Mouse (Mus musculus) liver, embryonic 12.5 days (tissue): ENCODE results near the gene Srsf2. TPM values are rescaled to one million over a fixed set of nuclear protein-coding genes. Genes with fewer than 3 reads are reported as not detected.

ENCODE experiments used
- ATAC-seq: fragments of 200-750 bp; cut with Nextera tagmentation; 2 replicates; pipeline ENCODE4 v1.8.0; 2017; ENCODE audit warnings: moderate number of reproducible peaks, mild to moderate bottlenecking, moderate library complexity
- H3K27ac ChIP-seq: fragments of 300-500 bp; sonication (generic); 2 replicates; pipeline ENCODE4 v1.5.1; 2016; ENCODE audit warnings: mild to moderate bottlenecking
- H3K27me3 ChIP-seq: fragments of 300-500 bp; sonication (generic); replicated peaks from 2 replicates; pipeline ENCODE4 v1.6.1; 2016; ENCODE audit warnings: mild to moderate bottlenecking, moderate library complexity
- H3K36me3 ChIP-seq: fragments of 300-500 bp; sonication (generic); 2 replicates; pipeline ENCODE4 v1.6.1; 2016; ENCODE audit warnings: mild to moderate bottlenecking, moderate library complexity
- H3K4me1 ChIP-seq: fragments of 300-500 bp; sonication (generic); 2 replicates; pipeline ENCODE4 v1.6.1; 2016
- H3K4me2 ChIP-seq: fragments of 300-500 bp; sonication (generic); 2 replicates; pipeline ENCODE4 v1.6.1; 2016; ENCODE audit warnings: mild to moderate bottlenecking, moderate library complexity
- H3K4me3 ChIP-seq: fragments of 300-500 bp; sonication (generic); 2 replicates; pipeline ENCODE4 v1.5.1; 2016; ENCODE audit warnings: mild to moderate bottlenecking, moderate library complexity
- H3K9ac ChIP-seq: fragments of 300-500 bp; sonication (generic); 2 replicates; pipeline ENCODE4 v1.6.1; 2016; ENCODE audit warnings: mild to moderate bottlenecking, moderate library complexity
- H3K9me3 ChIP-seq: fragments of 300-500 bp; sonication (generic); replicated peaks from 2 replicates; pipeline ENCODE4 v1.6.1; 2016; ENCODE audit warnings: mild to moderate bottlenecking, moderate library complexity
- WGBS: fragments of 180-500 bp; shearing (Covaris S2); methylation state at CpG from one replicate; pipeline ENCODE4 v1.1.7; 2016; ENCODE audit not compliant: insufficient replicate concordance; 5-methylcytosine and 5-hydroxymethylcytosine counted together
- polyA plus RNA-seq: library from polyadenylated mRNA; unstranded; fragments of >200 nt; fragmentation: Nextera tagmentation; extraction: Ambion mirVana; gene quantifications from 2 replicates; pipeline ENCODE4 v1.2.1, GENCODE M21; 2016

Srsf2 gene
- polyA plus RNA-seq, 1 experiment from 2014 or later, result 801 TPM

DNA sequence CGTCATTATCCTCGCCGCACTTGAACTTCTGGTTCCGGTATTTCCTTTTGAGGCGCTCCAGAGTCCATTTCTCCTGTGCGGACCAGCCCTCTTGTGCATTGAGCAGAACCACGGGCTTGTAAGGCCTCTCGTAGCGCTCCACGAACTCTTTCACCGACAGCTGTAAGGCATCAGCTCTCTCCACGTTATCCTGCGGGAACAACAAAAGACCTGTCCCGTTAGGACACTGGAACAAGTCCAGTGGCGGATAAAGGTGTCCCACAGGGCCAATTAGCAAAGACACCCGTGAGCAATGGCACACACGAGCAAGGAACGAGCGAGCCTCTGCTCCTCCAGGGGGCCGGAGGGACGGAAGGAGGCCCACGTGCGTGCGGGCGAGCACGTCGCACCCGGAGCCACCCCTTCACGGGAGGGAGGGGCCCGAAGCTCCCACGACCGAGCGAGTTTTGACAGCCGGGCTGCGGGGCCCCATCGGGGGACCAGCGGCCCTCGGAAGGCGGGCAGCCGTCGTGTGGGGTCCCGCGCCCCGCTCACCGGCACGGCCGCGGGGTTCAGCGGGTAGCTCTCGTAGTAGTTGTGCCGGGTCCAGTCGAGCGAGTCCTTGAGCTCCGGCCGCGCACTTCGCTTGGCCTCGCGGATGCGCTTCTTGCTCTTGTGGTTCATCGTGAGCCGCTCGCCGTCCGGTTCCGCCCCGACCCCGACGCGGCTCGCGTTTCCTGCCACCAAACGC is 10.2 kb downstream of the Srsf2 start:
- peak overlapping the region; percentile 94 for H3K9ac ChIP-seq
- H3K36me3 ChIP-seq, result peaks cover 62% of the 10 kb centered on the region
- peaks cover 70% of the 10 kb centered on the region for H3K4me1 ChIP-seq

DNA sequence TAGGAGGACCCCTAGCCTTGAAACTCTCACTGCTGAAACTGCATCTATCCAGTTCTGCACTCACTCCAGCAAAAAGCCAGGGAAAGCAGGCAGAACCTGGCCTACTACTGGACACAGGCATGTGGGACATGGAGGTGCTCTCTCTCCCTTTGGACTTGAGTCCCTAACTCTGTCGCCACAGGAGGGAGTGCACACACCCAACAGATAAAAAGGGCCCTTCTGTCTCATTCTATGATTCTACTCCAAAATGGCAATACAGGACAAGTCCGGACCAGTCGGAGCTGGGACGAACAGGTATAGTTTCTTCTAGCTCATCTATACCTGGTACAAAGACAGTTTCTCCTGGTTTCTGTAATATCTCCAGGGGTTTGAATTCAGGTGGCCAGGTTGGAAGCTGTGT is 12.1 kb downstream of the Srsf2 start:
- H3K36me3 ChIP-seq, result peaks cover 63% of the 10 kb centered on the region
- no peak for ATAC-seq
- H3K4me3 ChIP-seq, result peak overlapping the region; percentile 82
- peak overlapping the region; percentile 94 for H3K9ac ChIP-seq
- H3K27me3 ChIP-seq, result no peaks in the 10 kb centered on the region
- no peak overlapping the region for H3K27ac ChIP-seq
- no peaks in the 10 kb centered on the region for H3K9me3 ChIP-seq
- peak overlapping the region; percentile 86 for H3K4me2 ChIP-seq
- peaks cover 58% of the 10 kb centered on the region for H3K4me1 ChIP-seq
- WGBS, result 65% methylated on average over 4 of the region's 4 CpGs

More for the DNA sequence above, 10.2 kb downstream of the Srsf2 start:
- whole genome bisulfite sequencing, result 4% methylated on average over 73 of the region's 73 CpGs
- H3K4me3 ChIP-seq, result peak overlapping the region; percentile 82
- no peaks in the 10 kb centered on the region for H3K27me3 ChIP-seq
- H3K9me3 ChIP-seq, result no peaks in the 10 kb centered on the region
- ATAC-seq, result peak; percentile 61
- peak overlapping the region; percentile 98 for H3K27ac ChIP-seq
- H3K4me2 ChIP-seq, result peak overlapping the region; percentile 86

DNA sequence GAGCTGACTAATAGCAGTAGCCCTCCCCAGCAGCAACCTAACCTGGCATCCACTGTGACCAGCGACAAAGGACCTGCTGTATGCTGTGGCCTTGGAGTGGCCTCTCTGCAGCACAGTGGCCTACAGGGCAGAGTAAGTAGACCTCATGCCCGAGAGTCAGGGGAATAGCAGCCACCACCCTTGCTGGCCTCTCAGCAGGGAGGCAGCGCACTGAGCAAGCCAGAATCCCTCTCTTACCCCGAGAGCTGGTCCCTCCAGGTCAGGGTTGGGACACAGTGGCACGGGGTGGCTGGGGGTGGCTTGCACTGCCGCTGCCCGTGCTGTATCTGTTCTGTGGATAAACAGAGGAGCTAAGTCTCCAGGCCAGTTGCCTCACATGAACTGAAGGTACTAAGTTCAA is 13.3 kb downstream of the Srsf2 start:
- 84% methylated on average over 7 of the region's 7 CpGs for WGBS
- Histone ChIP-seq H3K36me3 (peaks cover 73% of the 10 kb centered on the region), H3K27me3 (no peaks in the 10 kb centered on the region), H3K4me2 (peak overlapping the region; percentile 10; the same call in 1 of the 2 replicates), H3K4me1 (peaks cover 46% of the 10 kb centered on the region), H3K4me3 (peak overlapping the region; percentile 20; the same call in 1 of the 2 replicates), H3K27ac (no peak overlapping the region), H3K9me3 (no peaks in the 10 kb centered on the region), H3K9ac (peak overlapping the region; percentile 44; the same call in 1 of the 2 replicates)
- ATAC-seq, result no peak

DNA sequence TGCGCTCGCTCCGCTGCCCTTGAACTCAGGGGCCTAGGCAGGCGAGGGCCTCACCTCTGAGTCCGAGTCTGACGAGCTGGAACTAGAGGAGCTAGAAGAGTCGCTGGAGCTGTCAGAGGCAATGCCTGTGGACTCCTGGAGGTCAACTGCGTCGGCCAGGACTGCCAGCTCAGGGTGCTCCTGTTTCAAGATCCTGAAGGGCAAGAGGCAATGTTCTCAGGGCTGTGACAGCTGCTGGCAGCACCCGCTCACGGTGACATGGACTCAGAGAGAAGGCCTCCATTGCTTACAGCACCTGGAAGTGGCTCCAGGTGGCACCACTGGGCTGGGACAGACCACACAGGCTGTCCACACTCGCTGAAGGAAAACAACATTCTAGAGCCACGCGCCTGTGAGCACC is 14.0 kb downstream of the Srsf2 start:
- no peak for ATAC-seq
- H3K27me3 ChIP-seq, result no peaks in the 10 kb centered on the region
- no peak overlapping the region for H3K27ac ChIP-seq
- H3K36me3 ChIP-seq, result peaks cover 79% of the 10 kb centered on the region
- 87% methylated on average over 14 of the region's 14 CpGs for WGBS
- H3K9ac ChIP-seq, result peak overlapping the region; percentile 2; the same call in 1 of the 2 replicates
- no peaks in the 10 kb centered on the region for H3K9me3 ChIP-seq
- peaks cover 40% of the 10 kb centered on the region for H3K4me1 ChIP-seq
- no peak overlapping the region for H3K4me2 ChIP-seq
- H3K4me3 ChIP-seq, result no peak overlapping the region

DNA sequence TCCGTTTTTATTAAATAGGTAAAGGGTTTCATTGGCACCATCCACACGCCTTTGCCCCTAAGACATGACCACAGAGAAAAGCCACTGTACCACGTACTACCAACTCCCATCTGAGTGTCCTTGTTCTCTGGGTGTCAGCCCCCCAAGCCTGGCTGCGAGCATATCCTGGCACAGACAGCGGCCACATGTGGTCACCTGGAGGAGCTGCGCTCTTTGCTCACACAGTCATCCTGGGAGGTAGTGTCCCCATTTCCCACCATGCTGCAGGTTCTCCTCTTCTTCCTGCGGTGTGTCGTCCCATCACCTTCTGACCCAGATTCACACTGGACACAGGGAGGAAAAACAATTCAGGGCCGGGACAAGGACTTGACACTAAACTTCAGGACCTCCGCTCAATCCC is 15.5 kb downstream of the Srsf2 start:
- no peak overlapping the region for H3K4me2 ChIP-seq
- ATAC-seq, result no peak
- no peaks in the 10 kb centered on the region for H3K27me3 ChIP-seq
- H3K9ac ChIP-seq, result no peak overlapping the region
- peaks cover 91% of the 10 kb centered on the region for H3K36me3 ChIP-seq
- peaks cover 38% of the 10 kb centered on the region for H3K4me1 ChIP-seq
- H3K27ac ChIP-seq, result no peak overlapping the region
- H3K9me3 ChIP-seq, result no peaks in the 10 kb centered on the region
- WGBS, result 87% methylated on average over 10 of the region's 10 CpGs
- H3K4me3 ChIP-seq, result no peak overlapping the region

DNA sequence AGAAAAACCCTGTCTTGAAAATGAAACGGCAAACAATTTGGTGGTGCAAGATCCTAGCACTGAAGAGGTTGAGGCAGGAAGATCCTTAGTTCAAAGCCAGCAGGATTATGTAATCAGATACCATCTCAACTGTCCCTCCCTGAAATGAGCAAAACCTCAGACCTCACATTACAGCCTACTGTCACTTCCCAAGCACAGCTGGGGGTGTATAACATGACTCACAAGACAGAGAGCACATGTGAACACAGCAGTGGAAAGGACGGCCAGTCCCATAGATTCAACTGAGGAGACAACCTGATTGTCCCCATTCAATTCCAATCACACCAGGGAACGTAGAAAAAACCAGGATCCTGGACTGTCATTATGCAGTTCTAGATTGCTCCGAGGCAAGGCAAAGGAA is 16.6 kb downstream of the Srsf2 start:
- WGBS, result 79% methylated on average over 4 of the region's 4 CpGs
- H3K36me3 ChIP-seq, result peaks cover 85% of the 10 kb centered on the region
- no peak overlapping the region for H3K9ac ChIP-seq
- H3K4me3 ChIP-seq, result no peak overlapping the region
- no peak for ATAC-seq
- peaks cover 28% of the 10 kb centered on the region for H3K4me1 ChIP-seq
- H3K9me3 ChIP-seq, result no peaks in the 10 kb centered on the region
- no peak overlapping the region for H3K4me2 ChIP-seq
- H3K27me3 ChIP-seq, result no peaks in the 10 kb centered on the region
- 0 out of 2 replicates have a peak overlapping the region, but pooled peaks have one; percentile 42 for H3K27ac ChIP-seq

DNA sequence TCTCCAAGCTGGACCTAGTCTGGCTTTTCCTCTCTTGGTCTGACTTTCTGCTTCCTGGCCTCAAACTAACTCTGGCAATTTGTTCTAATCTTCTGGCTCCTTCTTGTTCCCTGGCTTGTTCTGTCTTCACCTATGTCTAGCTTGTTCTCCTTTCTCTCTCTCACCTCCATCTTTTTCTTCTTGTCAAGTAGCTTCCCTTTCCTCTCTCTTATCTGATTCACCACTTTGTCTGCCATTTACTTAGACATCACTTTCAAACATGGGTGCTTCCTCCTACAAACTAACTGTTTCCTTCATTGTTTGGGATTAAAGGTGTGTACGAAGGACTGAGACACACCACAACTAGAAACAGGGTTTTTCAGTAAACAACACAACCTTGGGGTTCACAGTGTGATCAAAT is 17.9 kb downstream of the Srsf2 start:
- no peak overlapping the region for H3K4me2 ChIP-seq
- no peak overlapping the region for H3K4me3 ChIP-seq
- 77% methylated on average over 1 of the region's 1 CpGs for WGBS
- H3K27ac ChIP-seq, result no peak overlapping the region
- H3K4me1 ChIP-seq, result peaks cover 15% of the 10 kb centered on the region
- H3K27me3 ChIP-seq, result no peaks in the 10 kb centered on the region
- no peak for ATAC-seq
- H3K9ac ChIP-seq, result no peak overlapping the region
- H3K36me3 ChIP-seq, result peaks cover 71% of the 10 kb centered on the region
- H3K9me3 ChIP-seq, result no peaks in the 10 kb centered on the region

DNA sequence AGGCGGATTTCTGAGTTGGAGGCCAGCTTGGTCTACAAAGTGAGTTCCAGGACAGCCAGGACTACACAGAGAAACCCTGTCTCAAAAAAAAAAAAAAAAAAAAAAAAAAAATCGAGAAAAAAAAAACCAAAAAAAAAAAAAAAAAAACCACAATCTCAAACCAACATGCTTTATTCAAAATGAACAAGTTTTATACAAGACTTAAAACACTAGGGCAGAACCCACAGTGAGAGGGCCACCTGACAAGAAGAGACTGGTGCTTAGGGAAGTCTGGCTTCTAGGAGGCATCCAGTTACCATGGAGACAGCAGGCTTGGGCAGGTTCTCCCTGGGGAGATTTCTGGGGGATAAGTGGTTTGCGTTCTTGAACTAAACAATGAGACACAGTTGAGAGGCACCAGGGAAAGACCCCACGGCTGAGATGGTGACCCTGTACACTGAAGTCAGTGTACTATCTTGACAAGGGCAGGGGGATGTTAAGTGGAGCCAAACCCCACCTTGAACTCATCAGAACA is 20.7 kb downstream of the Srsf2 start:
- Histone ChIP-seq H3K4me1 (peaks cover 14% of the 10 kb centered on the region), H3K27ac (no peak overlapping the region), H3K4me3 (no peak overlapping the region), H3K27me3 (peaks cover 15% of the 10 kb centered on the region), H3K9ac (no peak overlapping the region), H3K9me3 (no peaks in the 10 kb centered on the region), H3K4me2 (no peak overlapping the region), H3K36me3 (peaks cover 44% of the 10 kb centered on the region)
- WGBS, result 64% methylated on average over 3 of the region's 4 CpGs
- ATAC-seq, result no peak

DNA sequence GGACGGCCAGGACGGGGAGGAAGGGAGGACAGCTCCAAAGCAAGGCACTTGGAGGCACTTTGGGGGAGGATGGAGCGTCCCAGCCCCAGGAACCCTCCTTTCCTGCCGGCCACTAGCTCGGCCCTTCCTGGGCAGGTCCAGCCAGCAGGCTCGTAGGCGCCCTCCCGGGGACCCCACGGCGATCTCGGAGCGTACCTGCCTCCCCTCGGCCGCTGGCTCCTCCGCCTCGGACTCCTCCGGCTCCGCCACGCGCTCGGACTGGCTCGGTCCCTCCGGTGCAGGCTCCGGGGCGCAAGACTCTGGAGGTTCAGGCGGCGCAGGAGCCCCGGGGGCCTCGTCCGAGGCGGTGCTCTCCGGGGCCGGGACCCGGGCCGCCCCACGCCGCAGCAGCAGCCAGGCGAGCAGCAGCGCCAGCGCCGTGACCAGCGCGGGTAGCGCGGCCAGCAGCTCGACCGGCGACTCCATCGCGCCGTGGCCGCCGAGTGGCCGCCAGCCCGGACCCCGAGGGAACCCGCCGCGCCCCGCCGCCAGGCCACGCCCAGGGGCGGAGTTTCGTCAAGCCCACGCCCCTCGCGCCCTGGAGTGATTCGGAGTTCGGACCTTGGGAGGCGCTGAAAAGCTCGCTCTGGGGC is 25.2 kb downstream of the Srsf2 start, which contains the start of gene Mxra7:
Gene Mxra7, minus strand, starts transcription at position 513 of the 632 bp plus-strand sequence.
- no peaks in the 10 kb centered on the region for H3K9me3 ChIP-seq
- H3K36me3 ChIP-seq, result no peaks in the 10 kb centered on the region
- H3K4me2 ChIP-seq, result peak within 1 kb of the TSS; percentile 92
- WGBS, result 2% methylated on average over 71 of the region's 71 CpGs
- ATAC-seq, result peak; percentile 63; the same call in 1 of the 2 replicates
- peak within 1 kb of the TSS; percentile 70 for H3K9ac ChIP-seq
- H3K27me3 ChIP-seq, result peaks cover 38% of the 10 kb centered on the region
- H3K4me1 ChIP-seq, result peaks cover 14% of the 10 kb centered on the region
- H3K4me3 ChIP-seq, result peak within 1 kb of the TSS; percentile 63
- H3K27ac ChIP-seq, result no peak within 1 kb of the TSS

DNA sequence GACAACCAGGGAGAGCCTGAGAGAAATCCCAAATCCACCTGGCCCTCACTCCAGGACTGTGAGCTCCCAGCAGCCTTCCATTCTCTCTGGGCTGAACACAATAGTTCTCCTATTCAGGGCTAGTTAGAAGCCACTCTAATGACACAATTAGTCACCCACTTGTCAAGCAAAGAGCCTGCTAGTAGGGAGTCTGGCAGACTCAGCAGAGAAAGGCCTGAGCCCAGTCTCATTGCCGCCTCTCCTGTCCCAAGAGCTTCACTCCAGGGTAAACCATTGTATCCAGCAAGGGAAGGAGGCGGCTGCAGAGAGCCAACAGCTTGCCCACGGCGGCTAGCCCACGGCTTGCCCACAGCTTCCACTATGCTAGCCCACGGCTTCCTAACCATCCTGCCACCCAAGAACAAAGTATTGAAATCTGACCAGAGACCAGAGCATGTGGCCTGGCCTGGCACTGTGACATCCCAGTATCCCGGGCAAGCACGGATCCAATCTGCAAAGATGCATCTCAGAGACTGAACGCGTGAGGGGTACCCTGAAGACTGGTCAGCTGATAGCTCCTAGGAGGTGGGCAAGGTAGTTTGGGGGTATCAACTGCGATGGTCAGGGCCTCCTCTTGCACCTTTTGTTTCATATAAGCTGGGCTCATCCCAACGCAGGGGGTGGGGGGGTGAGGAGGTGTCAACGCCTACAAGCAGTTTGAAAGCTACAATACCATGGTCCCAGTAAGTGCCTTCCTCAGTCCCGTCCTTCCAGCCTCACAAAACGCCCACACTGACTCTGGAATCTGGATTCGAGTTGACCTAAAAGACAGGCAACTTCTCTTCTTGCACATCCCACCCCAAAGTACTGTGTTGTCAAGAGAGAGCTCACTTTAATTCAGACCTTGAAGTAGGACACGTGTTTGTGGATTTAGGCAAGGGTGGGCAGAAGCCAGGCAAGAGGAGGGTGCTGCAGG is 26.1 kb downstream of the Srsf2 start:
- peaks cover 38% of the 10 kb centered on the region for H3K27me3 ChIP-seq
- no peak overlapping the region for H3K27ac ChIP-seq
- ATAC-seq, result no peak
- no peaks in the 10 kb centered on the region for H3K36me3 ChIP-seq
- H3K4me2 ChIP-seq, result peak overlapping the region; percentile 92
- H3K4me1 ChIP-seq, result peaks cover 14% of the 10 kb centered on the region
- H3K9ac ChIP-seq, result peak overlapping the region; percentile 70; the same call in 1 of the 2 replicates
- peak overlapping the region; percentile 63 for H3K4me3 ChIP-seq
- WGBS, result 48% methylated on average over 17 of the region's 17 CpGs
- H3K9me3 ChIP-seq, result no peaks in the 10 kb centered on the region

DNA sequence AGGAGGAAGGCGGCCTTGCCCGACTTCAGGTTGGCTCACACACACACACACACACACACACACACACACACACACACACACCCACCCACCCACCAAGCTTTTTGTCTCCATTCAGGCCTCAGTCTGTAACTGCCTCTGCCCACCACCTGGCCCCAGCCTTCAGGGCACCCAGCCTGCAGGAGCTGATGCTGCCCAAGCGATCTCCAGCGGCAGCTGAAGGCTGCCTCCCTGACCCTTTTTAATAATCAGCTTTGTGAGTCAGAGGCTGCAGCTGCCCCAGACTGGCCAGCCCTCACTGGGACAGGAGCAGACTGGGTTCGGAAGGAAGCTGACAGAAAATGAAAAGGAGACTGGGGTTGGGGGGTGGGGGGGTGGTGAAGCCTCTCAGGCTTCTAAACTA is 27.7 kb downstream of the Srsf2 start:
- Histone ChIP-seq H3K27ac (no peak overlapping the region), H3K27me3 (peaks cover 38% of the 10 kb centered on the region), H3K4me1 (peaks cover 24% of the 10 kb centered on the region), H3K4me3 (no peak overlapping the region), H3K9ac (no peak overlapping the region), H3K9me3 (no peaks in the 10 kb centered on the region), H3K4me2 (no peak overlapping the region), H3K36me3 (no peaks in the 10 kb centered on the region)
- 66% methylated on average over 5 of the region's 5 CpGs for WGBS
- no peak for ATAC-seq
